Mouse (Mus musculus): ENCODE data around the gene Slc28a2. TPM values are rescaled to one million over a fixed set of nuclear protein-coding genes. Genes with fewer than 3 reads are reported as not detected.
A peak's percentile ranks its signal among the peaks of the same experiment; 100 is the strongest.
"Not testable (repeated sequence)": the region's sequence is repeated elsewhere in the genome, so short reads cannot be mapped to it uniquely, and the experiment has no call there.

Slc28a2 gene
- polyA plus RNA-seq, 1 experiment from 2014 or later: 0.39 TPM

- WGBS: 89% methylated on average over 4 of the region's 4 CpGs
- Histone ChIP-seq H3K4me3 (ENCODE audit: low read length) (no peak overlapping the region), H3K27me3 (ENCODE audit: control insufficient read depth, insufficient read depth, low read length) (no peaks in the 10 kb centered on the region), H3K4me2 (replicated peaks; ENCODE audit: low read depth, low read length) (no peak overlapping the region), H3K9me3 (ENCODE audit: control insufficient read depth, low read length) (no peaks in the 10 kb centered on the region), H3K36me3 (ENCODE audit: control insufficient read depth, insufficient read depth, low read length) (no peaks in the 10 kb centered on the region), H3K27ac (ENCODE audit: low read depth, low read length) (no peak overlapping the region), H3K4me1 (ENCODE audit: control insufficient read depth, insufficient read depth, low read length) (no peaks in the 10 kb centered on the region), H3K9ac (ENCODE audit: low read depth, low read length) (no peak overlapping the region)
- ATAC-seq (ENCODE audit: low FRiP score, low TSS enrichment): no peak
Measured at GRCm38 (mm10) chr2:122450351-122450750, 24.1 kb downstream of the Slc28a2 start.

GRCm38 (mm10) chr2:122452426-122452825, 26.1 kb downstream of the Slc28a2 start:
- H3K9ac ChIP-seq (ENCODE audit: low read depth, low read length): no peak overlapping the region
- H3K27me3 ChIP-seq (ENCODE audit: control insufficient read depth, insufficient read depth, low read length): no peaks in the 10 kb centered on the region
- H3K36me3 ChIP-seq (ENCODE audit: control insufficient read depth, insufficient read depth, low read length): no peaks in the 10 kb centered on the region
- no peak for ATAC-seq (ENCODE audit: low FRiP score, low TSS enrichment)
- no peaks in the 10 kb centered on the region for H3K9me3 ChIP-seq (ENCODE audit: control insufficient read depth, low read length)
- no peak overlapping the region for H3K27ac ChIP-seq (ENCODE audit: low read depth, low read length)
- no peaks in the 10 kb centered on the region for H3K4me1 ChIP-seq (ENCODE audit: control insufficient read depth, insufficient read depth, low read length)
- H3K4me3 ChIP-seq (ENCODE audit: low read length): no peak overlapping the region
- no peak overlapping the region for H3K4me2 ChIP-seq (replicated peaks; ENCODE audit: low read depth, low read length)
- 59% methylated on average over 2 of the region's 2 CpGs for WGBS

- no peaks in the 10 kb centered on the region for H3K9me3 ChIP-seq (ENCODE audit: control insufficient read depth, low read length)
- no peak overlapping the region for H3K27ac ChIP-seq (ENCODE audit: low read depth, low read length)
- H3K4me3 ChIP-seq (ENCODE audit: low read length): peak overlapping the region; percentile 48
- peak overlapping the region; percentile 44; the same call in 1 of the 2 replicates for H3K9ac ChIP-seq (ENCODE audit: low read depth, low read length)
- no peaks in the 10 kb centered on the region for H3K36me3 ChIP-seq (ENCODE audit: control insufficient read depth, insufficient read depth, low read length)
- 0 out of 2 replicates have a peak, but pooled peaks cover 4% of the 10 kb centered on the region for H3K4me1 ChIP-seq (ENCODE audit: control insufficient read depth, insufficient read depth, low read length)
- H3K4me2 ChIP-seq (replicated peaks; ENCODE audit: low read depth, low read length): peak overlapping the region; percentile 81
- WGBS: 25% methylated on average over 11 of the region's 11 CpGs
- no peak for ATAC-seq (ENCODE audit: low FRiP score, low TSS enrichment)
- no peaks in the 10 kb centered on the region for H3K27me3 ChIP-seq (ENCODE audit: control insufficient read depth, insufficient read depth, low read length)
Measured at GRCm38 (mm10) chr2:122466901-122467300, 40.6 kb downstream of the Slc28a2 start.

- H3K36me3 ChIP-seq (ENCODE audit: control insufficient read depth, insufficient read depth, low read length): no peaks in the 10 kb centered on the region
- 0 out of 2 replicates have a peak, but pooled peaks cover 4% of the 10 kb centered on the region for H3K4me1 ChIP-seq (ENCODE audit: control insufficient read depth, insufficient read depth, low read length)
- peak overlapping the region; percentile 45; the same call in 1 of the 2 replicates for H3K9ac ChIP-seq (ENCODE audit: low read depth, low read length)
- peak overlapping the region; percentile 48 for H3K4me3 ChIP-seq (ENCODE audit: low read length)
- no peaks in the 10 kb centered on the region for H3K27me3 ChIP-seq (ENCODE audit: control insufficient read depth, insufficient read depth, low read length)
- under 1% methylated on average over 42 of the region's 46 CpGs for WGBS
- no peaks in the 10 kb centered on the region for H3K9me3 ChIP-seq (ENCODE audit: control insufficient read depth, low read length)
- peak; percentile 100 for ATAC-seq (ENCODE audit: low FRiP score, low TSS enrichment)
- H3K4me2 ChIP-seq (replicated peaks; ENCODE audit: low read depth, low read length): peak overlapping the region; percentile 81
- H3K27ac ChIP-seq (ENCODE audit: low read depth, low read length): no peak overlapping the region
Measured at GRCm38 (mm10) chr2:122467351-122468013, 41.2 kb downstream of the Slc28a2 start.

- no peaks in the 10 kb centered on the region for H3K9me3 ChIP-seq (ENCODE audit: control insufficient read depth, low read length)
- 97% methylated on average over 3 of the region's 3 CpGs for WGBS
- no peak overlapping the region for H3K27ac ChIP-seq (ENCODE audit: low read depth, low read length)
- H3K4me2 ChIP-seq (replicated peaks; ENCODE audit: low read depth, low read length): no peak overlapping the region
- 0 out of 2 replicates have a peak, but pooled peaks cover 4% of the 10 kb centered on the region for H3K4me1 ChIP-seq (ENCODE audit: control insufficient read depth, insufficient read depth, low read length)
- H3K4me3 ChIP-seq (ENCODE audit: low read length): no peak overlapping the region
- ATAC-seq (ENCODE audit: low FRiP score, low TSS enrichment): no peak
- H3K9ac ChIP-seq (ENCODE audit: low read depth, low read length): no peak overlapping the region
- H3K36me3 ChIP-seq (ENCODE audit: control insufficient read depth, insufficient read depth, low read length): no peaks in the 10 kb centered on the region
- no peaks in the 10 kb centered on the region for H3K27me3 ChIP-seq (ENCODE audit: control insufficient read depth, insufficient read depth, low read length)
Measured at GRCm38 (mm10) chr2:122469221-122469620, 42.9 kb downstream of the Slc28a2 start.

- Histone ChIP-seq H3K27me3 (ENCODE audit: control insufficient read depth, insufficient read depth, low read length) (no peaks in the 10 kb centered on the region), H3K9ac (ENCODE audit: low read depth, low read length) (no peak overlapping the region), H3K27ac (ENCODE audit: low read depth, low read length) (no peak overlapping the region), H3K4me2 (replicated peaks; ENCODE audit: low read depth, low read length) (no peak overlapping the region), H3K36me3 (ENCODE audit: control insufficient read depth, insufficient read depth, low read length) (no peaks in the 10 kb centered on the region), H3K9me3 (ENCODE audit: control insufficient read depth, low read length) (no peaks in the 10 kb centered on the region), H3K4me3 (ENCODE audit: low read length) (no peak overlapping the region), H3K4me1 (ENCODE audit: control insufficient read depth, insufficient read depth, low read length) (no peaks in the 10 kb centered on the region)
- ATAC-seq (ENCODE audit: low FRiP score, low TSS enrichment): no peak
Measured at GRCm38 (mm10) chr2:122476585-122476984, 50.3 kb downstream of the Slc28a2 start.

- H3K4me3 ChIP-seq (ENCODE audit: low read length); H3K27ac ChIP-seq (ENCODE audit: low read depth, low read length); H3K4me1 ChIP-seq (ENCODE audit: control insufficient read depth, insufficient read depth, low read length); H3K9ac ChIP-seq (ENCODE audit: low read depth, low read length); ATAC-seq (ENCODE audit: low FRiP score, low TSS enrichment); H3K27me3 ChIP-seq (ENCODE audit: control insufficient read depth, insufficient read depth, low read length); H3K36me3 ChIP-seq (ENCODE audit: control insufficient read depth, insufficient read depth, low read length); H3K9me3 ChIP-seq (ENCODE audit: control insufficient read depth, low read length); H3K4me2 ChIP-seq (replicated peaks; ENCODE audit: low read depth, low read length): not testable (repeated sequence)
- 70% methylated on average over 1 of the region's 1 CpGs for WGBS
Measured at GRCm38 (mm10) chr2:122483787-122484186, 57.5 kb downstream of the Slc28a2 start.

- no peaks in the 10 kb centered on the region for H3K9me3 ChIP-seq (ENCODE audit: control insufficient read depth, low read length)
- no peak within 1 kb of the TSS for H3K27ac ChIP-seq (ENCODE audit: low read depth, low read length)
- no peak within 1 kb of the TSS for H3K9ac ChIP-seq (ENCODE audit: low read depth, low read length)
- H3K36me3 ChIP-seq (ENCODE audit: control insufficient read depth, insufficient read depth, low read length): no peaks in the 10 kb centered on the region
- no peaks in the 10 kb centered on the region for H3K27me3 ChIP-seq (ENCODE audit: control insufficient read depth, insufficient read depth, low read length)
- H3K4me3 ChIP-seq (ENCODE audit: low read length): no peak within 1 kb of the TSS
- 91% methylated on average over 1 of the region's 1 CpGs for WGBS
- ATAC-seq (ENCODE audit: low FRiP score, low TSS enrichment): no peak
- H3K4me1 ChIP-seq (ENCODE audit: control insufficient read depth, insufficient read depth, low read length): no peaks in the 10 kb centered on the region
- no peak within 1 kb of the TSS for H3K4me2 ChIP-seq (replicated peaks; ENCODE audit: low read depth, low read length)
Measured at GRCm38 (mm10) chr2:122484641-122485040, 58.4 kb downstream of the Slc28a2 start, which contains the start of gene Gm14085. Gene Gm14085 (plus strand): TSS chr2:122484941.

GRCm38 (mm10) chr2:122485654-122486053, 59.4 kb downstream of the Slc28a2 start:
- not testable (repeated sequence) for H3K27me3 ChIP-seq (ENCODE audit: control insufficient read depth, insufficient read depth, low read length); ATAC-seq (ENCODE audit: low FRiP score, low TSS enrichment); H3K4me3 ChIP-seq (ENCODE audit: low read length); H3K9me3 ChIP-seq (ENCODE audit: control insufficient read depth, low read length); H3K4me1 ChIP-seq (ENCODE audit: control insufficient read depth, insufficient read depth, low read length); H3K27ac ChIP-seq (ENCODE audit: low read depth, low read length); H3K36me3 ChIP-seq (ENCODE audit: control insufficient read depth, insufficient read depth, low read length); H3K9ac ChIP-seq (ENCODE audit: low read depth, low read length); H3K4me2 ChIP-seq (replicated peaks; ENCODE audit: low read depth, low read length)
- 47% methylated on average over 1 of the region's 3 CpGs for whole genome bisulfite sequencing
